Mouse (Mus musculus) hindbrain, embryonic 12.5 days (tissue): ENCODE measurements around the gene Sowahc. TPM values are rescaled to one million over a fixed set of nuclear protein-coding genes. Genes with fewer than 3 reads are reported as not detected.
A peak's percentile ranks its signal among the peaks of the same experiment; 100 is the strongest.

Experiments
- ATAC-seq: fragments of 200-750 bp; cut with Nextera tagmentation; 2 replicates; pipeline ENCODE4 v1.8.0; 2017; ENCODE audit warnings: moderate TSS enrichment; ENCODE audit not compliant: low FRiP score
- H3K27ac ChIP-seq: fragments of 300-500 bp; sonication (generic); 2 replicates; pipeline ENCODE4 v1.5.1; 2016; ENCODE audit warnings: mild to moderate bottlenecking
- H3K27me3 ChIP-seq: fragments of 300-500 bp; sonication (generic); 2 replicates; pipeline ENCODE4 v1.6.1; 2016; ENCODE audit warnings: mild to moderate bottlenecking
- H3K36me3 ChIP-seq: fragments of 300-500 bp; sonication (generic); 2 replicates; pipeline ENCODE4 v1.6.1; 2016; ENCODE audit warnings: mild to moderate bottlenecking
- H3K4me1 ChIP-seq: fragments of 300-500 bp; sonication (generic); 2 replicates; pipeline ENCODE4 v1.6.1; 2016
- H3K4me2 ChIP-seq: fragments of 300-500 bp; sonication (generic); replicated peaks from 2 replicates; pipeline ENCODE4 v1.6.1; 2016; ENCODE audit warnings: mild to moderate bottlenecking
- H3K4me3 ChIP-seq: fragments of 300-500 bp; sonication (generic); 2 replicates; pipeline ENCODE4 v1.5.1; 2016; ENCODE audit warnings: mild to moderate bottlenecking
- H3K9ac ChIP-seq: fragments of 300-500 bp; sonication (generic); 2 replicates; pipeline ENCODE4 v1.6.1; 2016; ENCODE audit warnings: mild to moderate bottlenecking, moderate library complexity
- H3K9me3 ChIP-seq: fragments of 300-500 bp; sonication (generic); replicated peaks from 2 replicates; pipeline ENCODE4 v1.6.1; 2016; ENCODE audit warnings: mild to moderate bottlenecking
- WGBS: fragments of 180-500 bp; shearing (Covaris S2); methylation state at CpG from one replicate; pipeline ENCODE4 v1.1.7; 2016; 5-methylcytosine and 5-hydroxymethylcytosine counted together
- polyA plus RNA-seq: library from polyadenylated mRNA; unstranded; fragments of >200 nt; fragmentation: Nextera tagmentation; extraction: Ambion mirVana; gene quantifications from 2 replicates; pipeline ENCODE4 v1.2.1, GENCODE M21; 2016

Sowahc gene
- polyA plus RNA-seq = 19.6 and 20.8 TPM in 2 replicates

DNA sequence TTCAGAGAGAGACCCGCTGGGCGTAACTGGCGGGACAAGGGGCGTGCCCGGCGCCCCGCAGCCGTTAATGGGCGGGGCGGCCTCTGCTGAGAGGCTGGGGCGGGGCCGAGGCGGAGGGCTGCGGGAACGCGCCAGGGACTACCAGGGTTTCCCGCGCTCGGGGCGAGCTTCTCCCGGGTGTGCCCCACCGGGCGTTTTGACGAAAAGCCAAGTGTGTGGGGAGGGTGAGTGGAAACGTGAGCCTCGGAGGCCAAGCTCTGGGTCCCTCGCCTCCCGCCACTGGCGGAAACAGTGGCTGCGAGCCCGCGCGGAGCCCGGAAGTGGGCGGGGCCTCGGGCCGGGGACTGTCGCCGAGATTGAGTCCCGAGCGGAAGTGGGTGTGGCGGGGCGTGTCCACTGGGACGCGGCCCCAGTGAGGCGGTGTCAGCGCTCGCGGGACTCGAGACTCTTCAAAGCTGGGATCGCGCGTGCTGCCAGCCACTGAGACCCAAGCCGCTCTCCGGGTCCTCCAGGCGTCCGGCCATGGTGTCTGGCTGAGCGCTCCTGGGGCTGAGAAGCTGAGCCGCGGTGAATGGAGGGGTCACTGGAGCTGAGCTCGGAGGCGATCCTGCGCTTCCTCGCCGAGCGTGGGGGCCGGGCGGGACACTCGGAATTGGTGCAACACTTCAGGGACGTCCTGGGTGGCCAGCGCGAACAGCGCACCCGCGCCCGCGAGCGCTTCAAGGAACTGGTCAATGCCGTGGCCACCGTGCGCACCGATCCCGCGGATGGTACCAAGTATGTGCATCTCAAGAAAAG lies at the start of gene Sowahc, which contains the start of gene Sept10:
Sowahc (plus strand) TSS at position 481 of the 798 bp plus-strand sequence.
Sept10 (minus strand) TSS at position 375 of the 798 bp plus-strand sequence.
- peak within 1 kb of the TSS; percentile 96 for H3K27ac ChIP-seq
- H3K9ac ChIP-seq = peak within 1 kb of the TSS; percentile 84
- no peaks in the 10 kb centered on the region for H3K36me3 ChIP-seq
- WGBS = under 1% methylated on average over 80 of the region's 84 CpGs
- peak; percentile 98 for ATAC-seq
- peak within 1 kb of the TSS; percentile 82 for H3K4me3 ChIP-seq
- H3K27me3 ChIP-seq = no peaks in the 10 kb centered on the region
- peaks cover 15% of the 10 kb centered on the region for H3K4me1 ChIP-seq
- H3K9me3 ChIP-seq = no peaks in the 10 kb centered on the region
- H3K4me2 ChIP-seq = peak within 1 kb of the TSS; percentile 98

DNA sequence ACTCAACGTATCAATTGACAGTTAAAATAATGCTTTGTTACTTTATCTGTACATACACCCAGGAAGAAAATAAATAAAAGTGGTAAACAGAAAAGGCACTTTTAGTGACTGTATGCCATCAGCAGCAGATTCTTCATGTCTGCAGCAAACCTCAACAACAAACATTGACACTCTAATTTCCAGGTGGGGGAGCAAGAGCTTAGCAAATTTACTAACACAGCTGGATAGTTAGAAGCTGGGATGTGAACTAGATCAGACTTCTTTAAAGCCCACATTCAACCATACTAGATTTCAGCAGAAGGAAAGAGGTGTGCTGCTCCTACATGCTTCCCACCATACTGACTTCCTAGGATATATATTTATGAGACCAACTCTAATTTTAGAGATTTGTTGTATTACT lies 49.2 kb upstream of the Sowahc start:
- Histone ChIP-seq H3K27ac (no peak overlapping the region), H3K9me3 (no peaks in the 10 kb centered on the region), H3K36me3 (peaks cover 12% of the 10 kb centered on the region; the same call in 1 of the 2 replicates), H3K27me3 (no peaks in the 10 kb centered on the region), H3K4me1 (no peaks in the 10 kb centered on the region), H3K4me3 (no peak overlapping the region), H3K4me2 (no peak overlapping the region), H3K9ac (no peak overlapping the region)
- 86% methylated on average over 1 of the region's 1 CpGs for WGBS
- ATAC-seq = no peak

DNA sequence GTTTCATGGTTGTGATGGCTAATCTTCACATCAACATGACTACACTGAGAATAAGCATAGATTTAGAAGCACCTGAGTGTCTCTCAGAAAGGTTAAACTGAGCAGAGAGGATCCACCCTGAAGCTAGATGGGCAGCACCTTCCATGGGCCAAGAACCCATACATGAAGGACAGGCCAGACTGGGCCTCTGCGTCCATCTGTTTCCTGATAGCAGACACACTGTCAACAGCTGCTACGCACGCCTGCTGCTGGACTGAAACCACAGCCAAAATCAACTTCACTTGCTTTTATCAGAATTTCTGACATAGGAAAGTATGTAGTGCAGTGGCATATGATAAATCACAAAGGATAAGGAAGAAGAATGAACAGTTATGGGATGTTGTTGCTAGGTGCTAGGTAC lies 42.1 kb upstream of the Sowahc start:
- Histone ChIP-seq H3K4me1 (no peaks in the 10 kb centered on the region), H3K9ac (no peak overlapping the region), H3K36me3 (peaks cover 12% of the 10 kb centered on the region; the same call in 1 of the 2 replicates), H3K27me3 (no peaks in the 10 kb centered on the region), H3K4me2 (no peak overlapping the region), H3K27ac (no peak overlapping the region), H3K4me3 (no peak overlapping the region), H3K9me3 (no peaks in the 10 kb centered on the region)
- no peak for ATAC-seq
- 89% methylated on average over 3 of the region's 3 CpGs for WGBS

DNA sequence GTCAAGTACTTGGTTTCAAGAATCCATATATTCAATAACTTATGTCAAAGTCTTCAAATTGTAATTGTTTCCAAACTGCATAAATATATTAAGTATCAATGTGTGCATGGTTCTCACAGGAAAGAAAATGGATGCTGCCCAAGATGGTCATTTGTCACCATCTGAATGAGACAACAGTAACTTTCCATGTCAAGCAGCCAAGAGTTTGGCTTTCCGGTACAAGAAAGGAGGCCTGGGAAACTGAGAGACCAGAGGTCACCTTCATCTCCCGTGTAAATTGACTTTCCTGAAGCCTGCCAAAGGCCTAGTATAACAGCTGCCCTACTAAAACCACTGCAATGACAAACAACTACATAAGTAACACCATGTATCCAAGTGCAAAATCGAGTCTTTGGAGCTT lies 39.4 kb upstream of the Sowahc start:
- Histone ChIP-seq H3K4me3 (no peak overlapping the region), H3K36me3 (no peaks in the 10 kb centered on the region), H3K9ac (no peak overlapping the region), H3K4me1 (no peaks in the 10 kb centered on the region), H3K27me3 (no peaks in the 10 kb centered on the region), H3K4me2 (no peak overlapping the region), H3K27ac (no peak overlapping the region), H3K9me3 (no peaks in the 10 kb centered on the region)
- 71% methylated on average over 3 of the region's 3 CpGs for WGBS
- no peak for ATAC-seq

DNA sequence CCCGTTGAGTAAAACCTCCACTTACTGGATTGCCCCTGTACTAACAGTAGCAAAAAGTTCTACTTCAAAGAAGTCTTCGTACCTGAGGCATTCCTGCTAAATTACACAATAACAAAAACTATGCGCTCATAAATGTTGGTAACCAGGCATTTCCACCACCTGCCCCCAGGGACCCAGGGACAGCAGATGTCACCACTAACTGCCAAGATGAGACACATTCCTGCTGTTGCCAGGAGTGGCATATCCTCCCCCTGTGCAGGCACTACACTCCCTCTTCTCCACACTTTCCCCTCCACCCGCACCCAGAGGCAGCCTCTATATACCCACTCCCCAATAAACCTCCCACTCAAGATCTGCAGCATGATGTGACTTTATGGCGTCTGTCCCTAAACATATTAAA lies 26.9 kb upstream of the Sowahc start:
- H3K4me2 ChIP-seq = no peak overlapping the region
- peaks cover 8% of the 10 kb centered on the region; the same call in 1 of the 2 replicates for H3K4me1 ChIP-seq
- 81% methylated on average over 5 of the region's 5 CpGs for WGBS
- no peak overlapping the region for H3K27ac ChIP-seq
- no peaks in the 10 kb centered on the region for H3K27me3 ChIP-seq
- ATAC-seq = no peak
- H3K36me3 ChIP-seq = 0 out of 2 replicates have a peak, but pooled peaks cover 13% of the 10 kb centered on the region
- no peaks in the 10 kb centered on the region for H3K9me3 ChIP-seq
- H3K4me3 ChIP-seq = no peak overlapping the region
- no peak overlapping the region for H3K9ac ChIP-seq

DNA sequence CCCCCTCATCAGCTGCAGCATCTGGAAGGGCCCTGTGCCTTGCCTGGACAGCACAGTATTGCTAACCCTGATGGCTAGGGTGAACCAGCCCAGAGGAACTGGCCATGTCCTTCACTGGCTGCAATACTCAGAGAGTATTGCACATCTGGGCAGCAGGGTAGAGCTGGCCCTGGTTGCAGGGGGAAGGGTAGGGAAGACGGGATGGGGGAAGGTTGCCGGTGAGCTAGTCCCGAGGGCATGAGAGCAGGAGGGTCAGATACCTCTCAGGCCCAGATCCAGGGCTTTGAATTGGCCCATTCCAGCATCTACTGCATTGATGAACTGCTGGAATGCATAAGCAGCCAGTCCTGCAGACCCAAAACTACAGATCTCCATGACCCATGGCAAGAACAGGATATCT lies 25.0 kb upstream of the Sowahc start:
- no peak overlapping the region for H3K9ac ChIP-seq

DNA sequence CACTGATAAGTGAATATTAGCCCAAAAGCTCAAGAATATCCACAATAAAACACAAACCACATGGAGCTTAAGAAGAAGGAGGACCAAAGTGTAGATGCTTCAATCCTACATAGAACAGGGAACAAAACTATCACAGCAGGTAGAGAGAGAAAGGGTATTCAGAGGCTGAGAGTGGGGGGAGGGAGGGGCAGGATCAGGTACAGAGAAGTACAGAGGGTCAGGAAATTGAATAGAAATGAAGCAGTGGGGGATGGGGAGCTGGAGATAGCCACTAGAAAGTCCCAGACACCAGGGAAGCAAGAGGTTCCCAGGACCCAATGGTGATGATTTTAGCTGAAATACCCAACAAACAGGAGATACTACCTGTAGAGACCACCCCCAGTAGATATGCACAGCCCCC lies 21.7 kb upstream of the Sowahc start:
- H3K27ac ChIP-seq = no peak overlapping the region
- no peak overlapping the region for H3K4me2 ChIP-seq
- no peak for ATAC-seq
- no peak overlapping the region for H3K4me3 ChIP-seq
- H3K9ac ChIP-seq = no peak overlapping the region
- no peaks in the 10 kb centered on the region for H3K36me3 ChIP-seq
- no peaks in the 10 kb centered on the region for H3K9me3 ChIP-seq
- H3K4me1 ChIP-seq = peaks cover 5% of the 10 kb centered on the region; the same call in 1 of the 2 replicates
- no peaks in the 10 kb centered on the region for H3K27me3 ChIP-seq

More for the DNA sequence above, 25.0 kb upstream of the Sowahc start:
- H3K27ac ChIP-seq = no peak overlapping the region
- no peak for ATAC-seq
- no peak overlapping the region for H3K4me3 ChIP-seq
- H3K9me3 ChIP-seq = no peaks in the 10 kb centered on the region
- H3K4me2 ChIP-seq = no peak overlapping the region
- H3K4me1 ChIP-seq = peaks cover 8% of the 10 kb centered on the region; the same call in 1 of the 2 replicates
- 83% methylated on average over 3 of the region's 3 CpGs for WGBS
- H3K27me3 ChIP-seq = no peaks in the 10 kb centered on the region
- no peaks in the 10 kb centered on the region for H3K36me3 ChIP-seq

DNA sequence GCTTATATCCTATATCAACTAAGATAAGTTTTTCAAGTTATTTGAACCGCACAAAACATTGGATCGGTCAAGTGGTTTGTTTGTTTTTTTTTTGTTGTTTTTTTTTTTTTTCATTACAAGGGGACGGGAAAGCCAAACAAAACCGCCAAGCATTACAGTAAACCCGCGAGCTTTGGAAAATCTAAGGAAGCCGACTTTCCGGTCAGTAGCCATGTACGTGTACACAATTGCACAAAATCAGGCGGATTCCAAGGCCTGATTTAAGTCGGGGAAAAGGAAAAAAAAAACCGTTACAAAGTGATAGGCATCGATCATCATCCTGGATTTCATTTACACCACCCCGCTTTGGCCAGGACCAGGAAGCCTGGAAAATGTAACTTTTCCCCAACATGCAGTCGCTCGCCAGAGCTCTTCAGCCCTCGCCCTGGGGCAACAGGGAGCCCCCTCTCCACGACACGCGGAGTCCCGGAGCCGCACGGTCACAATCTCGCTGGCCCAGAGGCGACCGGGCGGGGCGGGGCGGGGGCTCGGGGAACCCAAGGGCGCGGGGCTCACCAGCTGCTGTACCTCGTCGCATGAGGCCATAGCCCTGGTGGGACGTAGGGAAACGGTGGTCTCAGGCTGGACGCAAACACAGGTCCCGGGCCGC lies 805 bp upstream of the Sowahc start:
- peak overlapping the region; percentile 84 for H3K9ac ChIP-seq
- 1% methylated on average over 39 of the region's 39 CpGs for WGBS
- H3K9me3 ChIP-seq = no peaks in the 10 kb centered on the region
- no peaks in the 10 kb centered on the region for H3K27me3 ChIP-seq
- H3K27ac ChIP-seq = peak overlapping the region; percentile 96
- H3K4me1 ChIP-seq = peaks cover 15% of the 10 kb centered on the region
- no peak for ATAC-seq
- H3K36me3 ChIP-seq = no peaks in the 10 kb centered on the region
- peak overlapping the region; percentile 98 for H3K4me2 ChIP-seq
- H3K4me3 ChIP-seq = peak overlapping the region; percentile 82

DNA sequence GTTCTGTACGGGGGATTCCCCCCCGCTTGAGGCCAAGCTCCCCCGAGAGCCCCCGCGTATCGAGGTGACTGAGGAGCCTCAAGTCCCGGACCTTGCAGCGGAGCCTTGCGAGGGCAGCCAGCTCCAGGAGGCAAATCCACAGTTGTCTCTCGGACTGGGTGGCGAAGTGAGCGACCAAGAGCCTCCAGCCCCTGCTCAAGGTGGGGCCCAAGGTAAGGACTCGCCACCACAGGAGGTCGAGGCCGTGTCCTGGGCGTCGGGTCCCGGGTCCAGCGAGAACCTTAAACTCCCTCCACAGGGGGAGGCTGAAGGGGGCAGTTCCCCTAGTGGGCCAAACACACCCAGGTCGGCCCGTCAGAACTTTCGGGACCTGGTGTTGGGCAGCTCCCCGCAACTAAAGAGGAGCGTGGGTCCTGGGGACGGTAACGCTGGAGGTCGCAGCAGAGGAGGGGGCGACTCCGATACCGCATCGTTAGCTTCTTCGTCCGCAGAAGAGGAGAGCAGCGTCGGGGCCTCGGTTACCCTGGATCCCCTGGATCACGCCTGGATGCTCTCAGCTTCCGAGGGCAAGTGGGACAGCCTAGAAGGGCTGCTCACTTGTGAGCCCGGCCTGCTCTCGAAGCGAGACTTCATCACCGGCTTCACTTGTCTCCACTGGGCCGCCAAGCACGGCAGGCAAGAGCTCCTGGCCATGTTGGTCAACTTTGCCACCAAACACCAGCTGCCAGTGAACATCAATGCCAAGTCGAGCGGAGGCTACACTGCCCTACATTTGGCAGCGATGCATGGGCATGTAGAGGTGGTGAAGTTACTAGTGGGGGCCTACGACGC lies 733 bp downstream of the Sowahc start:
- peak; percentile 39 for ATAC-seq
- H3K9me3 ChIP-seq = no peaks in the 10 kb centered on the region
- H3K4me2 ChIP-seq = peak overlapping the region; percentile 98
- peak overlapping the region; percentile 96 for H3K27ac ChIP-seq
- H3K27me3 ChIP-seq = no peaks in the 10 kb centered on the region
- peak overlapping the region; percentile 84 for H3K9ac ChIP-seq
- H3K4me3 ChIP-seq = peak overlapping the region; percentile 82
- H3K4me1 ChIP-seq = peaks cover 15% of the 10 kb centered on the region
- no peaks in the 10 kb centered on the region for H3K36me3 ChIP-seq
- 2% methylated on average over 47 of the region's 49 CpGs for WGBS

DNA sequence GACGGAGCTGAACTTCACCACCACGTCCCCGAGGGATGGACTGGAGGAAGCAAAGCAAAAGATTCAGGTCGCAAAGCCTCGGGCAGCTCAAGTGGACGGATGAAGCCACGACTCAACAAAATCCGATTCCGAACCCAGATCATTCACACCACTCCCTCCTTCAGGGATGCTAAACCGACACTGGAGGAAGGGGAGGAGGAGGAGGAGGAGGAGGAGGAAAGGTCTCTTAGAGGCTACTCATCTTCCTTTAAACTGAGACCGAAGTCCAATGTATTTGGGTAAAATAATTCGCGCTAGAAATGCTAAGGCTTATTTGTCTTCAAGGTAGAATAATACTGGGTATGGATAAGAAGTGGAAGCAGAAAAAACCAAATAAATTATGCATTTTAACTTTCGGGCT lies 1.5 kb downstream of the Sowahc start:
- Histone ChIP-seq H3K4me2 (peak overlapping the region; percentile 98), H3K36me3 (no peaks in the 10 kb centered on the region), H3K9me3 (no peaks in the 10 kb centered on the region), H3K4me1 (peaks cover 15% of the 10 kb centered on the region), H3K27me3 (no peaks in the 10 kb centered on the region), H3K4me3 (peak overlapping the region; percentile 82), H3K9ac (peak overlapping the region; percentile 84), H3K27ac (no peak overlapping the region)
- ATAC-seq = no peak
- WGBS = 38% methylated on average over 14 of the region's 14 CpGs

DNA sequence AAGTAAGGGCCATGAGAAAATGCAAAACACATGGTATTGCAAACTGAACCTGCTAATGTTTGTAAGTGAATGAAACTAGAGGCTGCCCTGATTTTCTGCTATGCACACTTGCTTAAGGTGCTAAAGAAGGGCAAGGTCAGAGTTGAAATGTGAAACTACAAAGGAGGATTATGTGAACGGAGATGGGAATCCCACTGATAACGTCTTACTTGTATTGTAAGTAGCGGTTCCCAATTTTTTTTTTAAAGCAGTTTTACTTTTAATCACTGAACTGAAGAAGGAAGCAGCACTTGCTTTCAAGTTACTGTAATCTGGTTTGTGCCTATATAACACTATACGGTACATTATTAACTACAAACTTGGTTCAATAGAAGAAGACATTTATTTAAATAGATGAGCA lies 2.1 kb downstream of the Sowahc start:
- H3K9me3 ChIP-seq = no peaks in the 10 kb centered on the region
- H3K9ac ChIP-seq = no peak overlapping the region
- H3K27me3 ChIP-seq = no peaks in the 10 kb centered on the region
- H3K27ac ChIP-seq = no peak overlapping the region
- ATAC-seq = no peak
- H3K4me1 ChIP-seq = peaks cover 15% of the 10 kb centered on the region
- WGBS = 64% methylated on average over 4 of the region's 4 CpGs
- H3K4me2 ChIP-seq = peak overlapping the region; percentile 98
- H3K36me3 ChIP-seq = no peaks in the 10 kb centered on the region
- peak overlapping the region; percentile 82 for H3K4me3 ChIP-seq

DNA sequence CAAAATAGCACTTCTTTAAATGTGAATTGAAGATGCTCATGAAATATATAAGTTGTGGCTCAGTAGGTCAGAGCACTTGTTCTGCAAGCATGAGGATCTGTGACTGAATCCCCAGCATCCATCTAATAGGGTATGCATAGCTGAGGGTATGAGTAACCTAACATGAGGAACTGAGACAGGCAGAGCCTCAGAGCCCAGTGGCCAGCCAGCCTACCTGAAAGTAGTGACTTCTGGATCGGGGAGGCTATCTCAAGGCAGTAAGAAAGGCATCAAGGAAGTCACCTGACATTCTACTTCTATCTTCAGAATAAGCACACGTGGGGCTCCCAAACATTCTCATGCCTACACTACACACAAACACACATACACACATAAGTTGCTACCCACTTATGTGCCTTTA lies 3.4 kb downstream of the Sowahc start:
- Histone ChIP-seq H3K9me3 (no peaks in the 10 kb centered on the region), H3K27me3 (no peaks in the 10 kb centered on the region), H3K27ac (no peak overlapping the region), H3K9ac (no peak overlapping the region), H3K4me1 (peaks cover 12% of the 10 kb centered on the region), H3K36me3 (no peaks in the 10 kb centered on the region), H3K4me3 (no peak overlapping the region), H3K4me2 (no peak overlapping the region)
- WGBS = 96% methylated on average over 2 of the region's 2 CpGs
- ATAC-seq = no peak
